Mouse (Mus musculus): ENCODE measurements at regions not wholly inside any gene's neighbourhood (a gene's known extent, or its start where the extent isn't known, plus 50 kb on each side); places are given as distances from the start of the nearest gene placed in this dataset.
"Not testable (repeated sequence)": the region's sequence is repeated elsewhere in the genome, so short reads cannot be mapped to it uniquely, and the experiment has no call there.

DNA sequence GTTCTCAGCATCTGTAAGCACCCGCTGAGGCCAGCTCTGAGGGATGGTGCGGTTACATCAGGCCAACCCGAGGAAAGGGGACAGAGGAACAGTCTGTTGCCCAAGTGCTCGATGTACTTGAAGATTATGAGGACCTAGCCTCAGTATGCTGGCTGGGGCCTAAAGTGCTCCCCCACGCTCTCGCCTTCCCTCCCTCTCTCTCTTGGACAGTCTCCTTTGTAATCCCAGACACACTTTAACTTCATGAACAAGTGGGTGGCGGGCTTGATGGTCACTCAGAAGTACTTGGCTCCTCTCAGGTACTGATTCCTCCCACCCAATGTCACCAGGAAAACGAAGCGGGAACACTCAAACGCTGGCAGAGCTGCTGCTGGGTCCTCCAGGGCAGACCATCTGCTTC is 93.1 kb downstream of the Vcpkmt start:
- intact Hi-C loops (cut with DNase I) = no loop called here

DNA sequence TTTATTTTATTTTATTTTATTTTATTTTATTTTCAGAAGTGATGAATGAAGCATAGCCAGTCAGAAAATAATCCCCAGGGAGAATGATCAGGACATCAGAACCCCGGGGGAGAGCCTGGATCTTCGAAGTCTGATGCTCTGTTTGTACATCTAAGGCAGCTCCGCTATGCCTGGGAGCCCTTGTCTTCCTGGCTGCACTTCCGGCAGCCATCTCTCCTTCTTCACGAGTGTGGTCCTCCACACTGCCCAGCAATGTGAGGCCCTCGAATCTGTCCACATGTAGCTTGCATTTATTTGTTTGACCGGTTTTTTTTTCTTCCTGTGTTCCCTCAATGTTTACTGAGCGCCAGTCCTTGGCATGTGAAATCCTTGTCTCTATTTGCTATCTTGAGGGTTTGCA is 95.9 kb downstream of the Vcpkmt start:
- intact Hi-C loops (cut with DNase I) = no loop called here

DNA sequence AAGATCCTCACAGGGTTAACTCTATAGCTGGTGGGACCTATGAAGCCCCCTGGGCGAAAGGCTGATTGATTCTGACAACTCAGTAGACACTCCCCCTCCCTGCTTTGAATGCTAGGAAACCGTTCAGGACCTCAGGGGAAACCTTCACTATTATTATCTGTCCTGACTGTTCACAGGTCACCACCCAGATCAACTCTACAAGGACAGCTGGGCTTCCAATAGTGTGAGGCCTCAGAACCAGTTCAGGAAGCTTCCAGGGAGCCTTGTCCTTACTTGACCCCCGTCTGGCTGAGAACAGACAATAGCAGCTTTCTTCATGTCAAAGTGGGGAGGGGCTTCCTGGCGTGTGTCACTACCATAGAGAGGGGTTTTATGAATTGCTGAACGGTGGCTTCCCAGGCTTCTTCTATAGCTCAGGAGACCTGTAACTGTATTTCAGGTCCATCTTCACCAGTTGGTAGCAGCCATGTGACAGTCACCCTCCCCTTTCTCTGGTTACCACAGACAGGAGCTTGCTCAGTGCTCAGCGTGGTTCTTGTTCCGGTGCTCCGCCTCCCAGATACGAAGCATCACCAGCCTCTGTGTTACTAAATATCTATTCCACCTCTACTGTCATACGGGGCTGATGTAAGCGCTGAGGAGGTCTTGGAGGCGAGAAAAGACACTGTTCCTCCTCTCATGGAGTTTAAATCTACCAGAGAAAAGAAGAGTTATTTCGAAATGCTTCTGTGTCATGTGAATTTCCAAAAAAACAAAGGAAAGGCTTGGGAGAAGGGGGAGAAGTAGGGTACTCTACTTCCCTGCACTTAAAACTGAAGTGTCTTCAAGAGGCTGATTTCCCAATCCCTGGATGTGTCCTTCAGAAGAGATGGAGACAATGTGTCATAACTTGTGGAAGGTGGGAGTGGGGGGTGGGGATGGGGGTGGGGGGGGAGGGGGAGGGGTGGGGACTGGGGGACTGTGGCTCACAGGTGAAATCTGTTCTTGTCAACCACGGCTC is 96.9 kb downstream of the Vcpkmt start:
- intact Hi-C loops (cut with DNase I) = no loop called here

DNA sequence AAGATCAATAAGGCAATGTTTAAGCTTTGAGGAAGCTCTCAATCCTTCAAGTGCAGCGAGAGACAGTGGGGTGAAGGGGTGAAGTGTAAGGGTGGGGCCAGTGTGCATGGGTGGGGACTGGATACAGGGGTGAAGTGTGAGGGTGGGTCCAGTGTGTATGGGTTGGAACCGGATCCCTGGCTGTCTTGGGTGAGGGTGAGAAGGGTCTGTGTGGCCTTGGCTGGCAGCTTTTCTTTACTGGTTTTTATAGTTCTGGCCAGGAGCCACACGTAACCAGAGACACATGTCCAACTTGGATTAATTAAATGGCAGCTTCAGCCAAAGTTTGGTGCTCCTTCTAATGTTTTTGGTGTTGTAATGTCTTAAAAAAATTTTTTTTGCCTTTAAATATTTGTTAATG is 101.4 kb downstream of the Vcpkmt start:
- intact Hi-C loops (cut with DNase I) = no loop called here

DNA sequence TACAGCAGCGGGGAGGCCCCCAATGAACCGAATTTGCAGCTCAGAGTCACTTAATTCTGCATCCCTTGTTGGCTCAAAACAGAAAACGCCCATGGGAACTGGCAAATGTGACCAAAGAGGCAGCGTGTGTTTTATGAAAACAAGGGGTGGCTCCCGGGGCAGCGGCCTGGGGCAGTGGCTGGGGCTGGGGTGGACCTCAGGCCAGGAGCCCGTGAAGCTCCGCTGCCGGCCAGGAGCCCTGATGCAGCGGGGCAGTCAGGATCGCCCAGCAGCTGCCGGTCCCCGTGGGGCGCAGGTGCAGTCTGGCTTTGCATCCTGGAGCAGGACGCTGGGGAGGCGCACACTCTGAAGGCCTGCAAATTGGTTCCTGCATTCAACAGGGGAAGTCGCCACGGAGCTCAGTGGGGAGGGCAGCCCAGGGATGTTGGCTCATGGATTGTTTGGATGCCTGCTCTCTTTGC is 104.4 kb upstream of the Gm9887 start:
- intact Hi-C loops (cut with DNase I) = no loop called here

DNA sequence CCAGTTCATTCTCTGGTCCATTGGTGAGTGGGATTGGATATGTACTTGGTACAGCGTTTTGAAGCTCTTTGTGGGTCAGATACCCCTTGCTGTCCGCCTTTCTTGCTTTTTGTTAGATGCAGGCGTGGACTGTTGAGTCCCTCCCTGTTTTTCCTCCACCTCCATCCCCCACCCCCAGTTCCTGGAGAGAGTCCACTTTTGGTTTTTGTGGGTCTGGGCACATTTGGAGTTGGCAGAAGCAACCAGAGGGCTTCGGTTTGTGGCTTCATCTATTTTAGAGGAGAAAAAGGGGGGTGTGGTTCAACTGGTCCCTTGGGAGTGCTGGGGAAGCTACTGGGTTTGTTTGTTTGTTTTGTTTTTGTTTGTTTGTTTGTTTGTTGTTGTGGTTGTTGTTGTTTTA is 103.9 kb upstream of the Gm9887 start:
- intact Hi-C loops (cut with DNase I) = no loop called here

DNA sequence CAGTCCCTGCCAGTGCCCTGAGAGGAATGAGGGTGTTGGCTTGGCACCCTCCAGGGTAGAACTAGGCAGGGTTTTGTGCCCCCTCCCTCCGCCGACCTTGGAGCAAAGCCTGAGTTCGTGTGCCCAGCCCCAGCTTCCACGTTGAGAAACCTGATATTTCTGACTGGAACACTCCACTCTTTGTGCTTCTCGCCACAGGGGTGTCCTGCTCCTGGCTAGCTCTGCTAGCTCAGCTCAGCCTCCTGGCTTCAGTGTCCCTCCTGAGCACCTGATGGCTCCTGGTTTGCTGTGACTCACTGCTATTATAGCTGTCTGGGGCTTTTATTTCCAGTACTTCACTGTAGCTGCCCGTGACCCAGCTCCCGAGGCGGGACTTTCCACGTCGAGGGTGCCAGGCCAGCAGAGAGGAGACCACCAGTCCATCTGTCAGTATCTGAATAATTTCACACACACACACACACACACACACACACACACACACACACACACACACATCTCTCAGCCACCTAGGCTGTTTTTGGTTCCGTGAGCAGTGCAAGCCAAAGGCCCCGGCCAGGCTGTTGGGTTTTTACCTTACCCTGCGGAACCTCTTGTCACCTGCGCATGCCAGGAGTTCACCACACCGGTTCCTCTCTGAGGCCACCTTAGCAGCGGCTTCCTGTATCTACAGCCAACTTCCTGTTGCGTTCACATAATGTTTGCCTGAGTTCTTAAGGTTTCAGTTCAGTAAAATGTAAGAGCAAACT is 102.8 kb upstream of the Gm9887 start:
- intact Hi-C loops (cut with DNase I) = no loop called here

DNA sequence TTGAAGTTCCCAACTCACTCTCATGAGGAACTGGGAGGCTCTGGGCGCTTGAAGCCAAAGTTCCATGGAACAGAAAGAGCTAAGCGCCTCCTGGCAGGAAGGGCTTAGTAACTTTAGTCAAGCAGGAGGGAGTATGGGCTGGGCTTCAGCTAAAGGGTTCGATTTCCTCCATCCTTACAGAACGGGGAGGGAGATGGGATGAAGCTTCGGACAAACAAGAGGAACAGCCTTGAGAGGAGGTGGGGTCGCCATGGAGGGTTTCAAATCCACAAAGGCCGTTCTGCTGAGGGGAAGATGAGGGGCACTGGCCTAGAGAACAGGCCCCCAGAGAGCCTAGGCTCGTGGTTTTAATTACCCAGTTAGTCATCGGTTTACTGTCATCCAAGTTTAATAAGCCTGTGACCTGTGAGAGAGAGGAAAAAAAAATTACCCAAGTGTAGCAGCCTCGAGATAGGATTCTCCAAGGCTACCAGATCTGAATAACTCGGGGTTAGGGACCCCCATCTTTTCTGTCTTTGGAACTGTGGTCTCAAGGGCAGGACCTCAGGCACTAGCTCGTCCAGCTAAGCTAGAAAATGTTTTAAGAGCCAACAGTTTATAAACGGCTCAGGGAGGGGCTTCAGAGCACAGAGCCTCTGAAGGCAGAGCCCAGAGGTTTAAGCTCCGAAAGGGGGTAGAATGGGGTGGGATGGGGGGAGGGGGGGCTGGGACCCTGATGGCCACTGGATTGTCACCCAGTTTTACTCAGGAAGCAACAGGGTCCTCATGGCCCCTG is 102.1 kb upstream of the Gm9887 start:
- intact Hi-C loops (cut with DNase I) = no loop called here

DNA sequence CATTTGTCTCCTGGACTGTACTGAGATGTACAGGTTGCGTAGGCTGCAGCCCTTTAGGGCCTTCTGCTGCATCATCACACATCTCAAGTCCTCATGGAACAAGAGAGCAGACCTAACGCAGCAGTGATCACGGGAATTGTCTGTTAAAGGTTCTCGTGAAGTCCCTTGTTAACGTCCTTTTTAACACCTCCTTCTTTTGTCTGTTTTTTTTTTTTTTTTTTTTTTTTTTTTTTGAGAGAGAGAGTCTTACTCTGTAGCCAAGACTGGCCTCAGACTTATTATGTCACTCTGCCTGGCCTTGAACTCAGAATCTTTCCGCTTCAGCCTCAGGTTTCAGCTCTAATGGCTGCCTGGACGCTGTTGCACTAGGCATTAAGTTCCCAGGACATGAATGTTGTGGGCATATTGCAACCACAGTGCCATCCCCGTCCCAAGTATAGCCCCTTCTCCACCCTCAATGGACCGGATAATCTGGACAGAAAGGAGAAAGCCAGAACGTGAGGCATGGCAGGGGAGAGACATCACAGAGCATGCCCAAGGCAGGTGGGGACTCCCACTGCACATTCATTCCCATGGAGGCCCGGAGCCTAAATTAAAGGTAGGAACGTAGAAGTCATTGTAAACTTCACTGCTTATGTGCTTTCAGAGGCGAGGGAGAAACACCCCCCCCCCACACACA is 101.3 kb upstream of the Gm9887 start:
- intact Hi-C loops (cut with DNase I) = no loop called here

DNA sequence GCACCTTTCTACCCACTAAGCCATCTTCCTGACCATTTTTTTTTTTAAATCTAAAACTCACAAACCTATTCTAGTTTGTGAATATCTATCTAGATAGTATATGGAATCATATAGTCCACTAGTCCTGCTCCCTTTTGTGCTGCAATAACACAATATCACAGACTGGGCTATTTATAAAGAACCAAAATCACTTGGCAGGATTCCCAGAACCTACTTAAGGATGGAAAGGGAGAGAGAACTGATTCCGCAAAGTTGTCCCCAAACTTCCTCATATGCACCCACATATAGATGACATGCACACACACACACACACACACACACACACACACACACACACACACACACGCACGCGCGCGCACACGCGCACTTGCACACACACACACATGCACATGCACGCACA is 100.7 kb upstream of the Gm9887 start:
- intact Hi-C loops (cut with DNase I) = no loop called here

DNA sequence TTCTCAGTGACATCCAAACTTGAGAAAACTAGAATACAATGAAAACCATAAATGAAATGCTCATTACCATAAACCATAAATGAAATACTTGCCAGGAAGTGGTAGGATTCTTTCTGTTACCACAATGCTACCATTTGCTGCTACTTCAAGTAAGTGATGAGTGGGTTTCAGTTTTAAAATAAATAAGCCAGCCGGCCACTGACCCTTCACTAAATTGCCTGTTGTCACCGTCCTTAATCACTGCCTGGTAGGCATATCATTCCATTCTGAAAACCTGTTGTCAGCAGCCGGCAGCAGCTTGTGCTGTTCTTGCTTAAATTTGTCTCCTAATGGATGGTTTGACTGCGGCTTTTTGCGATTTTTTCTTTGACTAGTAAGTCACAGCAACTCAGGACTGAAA is 99.6 kb upstream of the Gm9887 start:
- intact Hi-C loops (cut with DNase I) = no loop called here

DNA sequence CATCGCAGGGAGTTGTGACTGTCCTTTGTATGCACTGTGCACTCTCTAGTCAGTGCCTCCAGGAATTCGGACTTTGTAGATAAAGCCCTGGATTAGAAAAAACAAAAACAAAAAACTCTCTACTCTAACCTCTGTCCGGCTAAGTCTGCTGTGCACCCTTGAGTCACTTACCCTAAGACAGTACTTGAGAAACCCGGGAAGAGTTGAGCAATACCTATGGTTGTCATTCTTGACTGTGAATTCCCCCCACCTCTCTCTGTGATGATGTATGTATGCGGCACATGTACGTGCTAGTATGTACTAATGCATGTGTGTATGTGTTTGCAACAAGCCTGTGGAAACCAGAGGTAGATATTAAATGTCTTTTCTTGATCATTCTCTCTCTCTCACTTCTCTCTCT is 96.7 kb upstream of the Gm9887 start:
- intact Hi-C loops (cut with DNase I) = no loop called here

DNA sequence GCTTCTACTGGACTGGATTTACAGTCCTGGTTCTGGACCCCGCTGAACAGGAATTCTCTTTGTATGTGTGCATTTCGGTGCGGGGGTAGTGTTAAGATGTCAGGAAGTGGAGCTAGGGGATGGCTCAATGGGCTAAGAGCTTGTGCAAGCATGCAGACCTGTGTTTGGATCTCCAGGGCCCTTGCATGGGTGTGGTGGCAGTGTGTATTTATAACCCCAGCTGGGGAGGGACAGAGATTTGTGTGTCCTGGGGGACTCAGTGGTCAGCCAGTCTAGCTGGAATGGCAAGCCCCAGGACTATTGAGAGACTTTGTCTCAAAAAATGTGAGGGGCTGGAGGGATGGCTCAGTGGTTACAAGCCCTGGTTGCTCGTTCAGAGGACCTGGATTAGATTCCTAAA is 95.1 kb upstream of the Gm9887 start:
- intact Hi-C loops (cut with DNase I) = no loop called here

DNA sequence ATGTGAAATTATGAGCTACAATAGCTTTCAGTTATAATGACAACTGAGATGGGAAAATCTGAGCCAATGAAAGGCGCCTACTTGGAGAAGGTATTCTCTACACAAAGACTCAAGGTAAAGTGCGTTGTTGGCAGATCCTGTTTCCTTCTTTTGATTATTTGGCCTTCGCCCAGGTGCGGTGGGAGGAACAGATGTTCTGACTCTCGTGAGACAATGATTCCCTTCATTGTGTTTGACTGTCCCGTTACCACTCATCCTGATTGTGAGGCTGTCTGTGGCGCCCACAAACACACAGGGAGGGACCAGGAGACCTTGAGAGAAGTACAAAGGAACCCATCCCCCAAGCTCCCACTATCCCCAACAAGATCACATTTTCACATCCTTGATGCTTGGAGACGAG is 92.6 kb upstream of the Gm9887 start:
- intact Hi-C loops (cut with DNase I) = no loop called here

DNA sequence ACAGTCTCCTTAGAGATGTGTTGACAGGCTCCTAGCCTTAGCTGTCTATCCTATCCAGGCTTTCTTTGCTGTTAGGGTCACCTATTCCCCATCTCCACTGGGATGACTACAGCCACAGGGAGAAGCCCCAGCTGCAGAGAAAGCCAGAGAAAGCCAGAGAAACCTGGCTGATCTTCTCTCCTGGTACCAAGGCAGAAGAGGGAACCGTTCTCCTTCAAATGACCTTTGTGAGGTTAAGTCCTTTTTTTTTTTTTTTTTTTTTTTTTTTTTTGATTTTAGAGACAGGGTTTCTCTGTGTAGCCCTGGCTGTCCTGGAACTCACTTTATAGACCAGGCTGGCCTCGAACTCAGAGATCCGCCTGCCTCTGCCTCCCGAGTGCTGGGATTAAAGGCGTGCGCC is 91.1 kb upstream of the Gm9887 start:
- intact Hi-C loops (cut with DNase I) = not testable (repeated sequence)

DNA sequence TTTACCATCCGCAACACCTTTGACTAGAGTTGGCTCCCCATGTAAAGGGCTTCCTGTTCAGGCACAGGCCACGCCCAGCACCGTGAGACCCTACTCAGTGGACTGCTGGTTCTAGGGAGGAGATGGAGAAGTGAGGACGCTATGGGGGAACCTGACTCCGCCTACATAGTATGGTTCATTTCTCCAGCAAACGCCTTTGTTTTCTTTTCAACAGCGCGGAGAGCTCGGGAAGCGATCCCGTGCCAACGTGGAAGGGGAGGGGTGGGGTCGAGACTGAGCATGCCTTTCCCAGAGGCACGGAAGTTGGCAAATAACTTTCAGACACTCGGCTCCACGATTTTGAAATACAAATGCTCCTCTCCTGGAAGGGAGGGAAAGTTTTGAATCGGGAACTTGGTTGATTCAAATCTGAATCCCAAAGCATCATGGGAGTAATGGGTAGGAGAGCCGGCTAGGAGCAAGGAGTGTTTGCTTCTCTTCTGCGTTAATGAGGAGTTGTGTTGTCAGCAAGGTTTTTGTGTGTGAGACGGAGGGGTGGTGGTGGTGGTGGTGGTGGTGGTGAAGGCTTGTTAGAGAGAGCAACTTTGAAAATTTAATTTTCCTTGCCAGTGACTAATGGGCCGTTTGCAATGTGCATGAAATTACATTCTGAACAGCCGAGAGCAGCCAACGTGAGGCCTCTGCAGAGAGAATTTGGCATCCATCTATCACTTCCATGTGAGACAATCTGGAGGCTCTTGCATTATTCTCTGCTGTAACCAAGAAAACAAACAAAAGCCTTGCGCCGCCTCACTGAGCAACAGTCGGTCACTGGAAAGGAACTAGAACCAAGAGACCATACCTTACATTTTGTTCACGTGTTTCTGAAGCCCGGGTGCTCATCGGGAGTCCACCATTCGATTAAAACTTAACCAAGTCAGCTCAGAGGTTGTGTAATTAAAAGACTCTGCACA is 89.9 kb upstream of the Gm9887 start:
- intact Hi-C loops (cut with DNase I) = no loop called here

DNA sequence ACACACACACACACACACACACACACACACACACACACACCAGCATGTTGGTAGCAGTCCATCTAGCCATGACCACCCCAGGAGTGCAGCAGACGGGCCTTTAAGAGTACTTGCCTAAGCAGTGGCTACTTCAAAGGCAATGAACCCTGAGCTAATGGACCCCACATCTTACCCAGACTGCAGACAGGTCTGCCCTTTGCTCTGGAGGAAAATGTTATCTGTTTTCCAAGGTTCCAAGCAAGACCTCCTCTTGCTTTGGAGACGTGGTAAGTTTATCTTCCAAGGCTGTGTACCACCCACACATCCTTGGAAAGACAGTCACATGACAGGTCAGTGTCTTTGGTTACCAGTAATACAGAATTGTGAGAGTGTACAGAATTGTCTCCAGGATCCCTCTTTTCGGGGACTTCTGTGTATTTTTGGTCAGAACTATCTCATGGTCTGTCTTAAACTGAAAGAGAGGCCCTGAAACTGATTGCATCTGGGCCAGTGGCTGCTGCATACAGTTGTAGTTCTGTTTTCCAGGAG is 88.4 kb upstream of the Gm9887 start:
- intact Hi-C loops (cut with DNase I) = no loop called here

DNA sequence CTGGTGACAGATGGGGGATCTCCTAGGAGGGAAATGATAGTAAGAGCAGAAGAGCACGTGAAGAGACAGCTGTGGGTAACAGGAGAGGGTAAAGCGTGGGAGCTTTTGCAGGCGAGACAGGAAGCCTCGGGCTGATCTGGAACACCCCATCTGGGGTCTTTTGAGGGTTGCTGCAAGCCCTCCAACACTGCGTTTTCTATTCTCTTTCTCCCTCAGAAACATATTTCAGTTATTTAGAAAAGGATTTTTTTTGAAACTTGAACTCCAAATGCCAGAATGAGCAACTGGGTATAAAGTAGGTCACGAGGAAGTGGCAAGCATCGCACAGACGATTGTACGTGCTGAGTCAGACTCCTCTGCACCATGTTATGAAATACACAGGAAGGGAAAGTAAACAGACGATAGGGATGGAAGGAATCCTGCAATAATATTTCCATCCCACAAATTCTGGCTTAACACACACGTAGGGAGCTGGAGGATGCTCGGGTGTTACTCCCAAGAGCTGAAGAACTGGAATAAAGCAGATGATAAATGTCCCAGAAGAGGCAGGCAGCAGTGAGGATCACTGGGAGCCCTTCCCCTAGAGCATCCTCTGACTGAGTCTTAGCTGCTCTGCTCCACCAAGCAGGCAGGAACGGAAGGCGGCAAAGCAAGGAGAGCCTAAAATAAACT is 86.0 kb upstream of the Gm9887 start:
- intact Hi-C loops (cut with DNase I) = loop anchor here (10.0 kb wide), 2 partner anchors 84 to 116 kb away; partner anchors contain the start of genes Arf6 and Gm9887

DNA sequence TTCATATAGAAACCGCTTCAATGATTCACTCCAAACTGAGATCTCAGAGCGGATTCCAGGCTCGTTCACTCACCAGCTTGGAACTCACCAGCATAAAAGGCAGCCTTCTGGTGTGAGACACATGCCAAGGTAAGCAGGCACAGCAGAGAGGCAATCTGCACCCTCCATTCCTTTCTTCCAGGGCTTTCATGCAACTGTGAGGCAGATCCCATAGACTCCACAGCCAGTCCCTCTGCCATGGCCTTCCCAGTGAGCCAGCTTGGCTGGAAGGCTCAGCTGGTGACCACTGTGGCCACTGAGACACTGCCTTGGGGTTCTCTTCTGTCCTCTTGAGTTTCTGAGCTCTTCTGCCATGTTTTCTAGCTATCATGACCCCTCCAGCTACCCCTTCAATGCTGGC is 84.5 kb upstream of the Gm9887 start:
- intact Hi-C loops (cut with DNase I) = loop anchor here (10.0 kb wide), 2 partner anchors 82 to 118 kb away; partner anchors contain the start of genes Arf6 and Gm9887

Data from adrenal gland (tissue).